Mouse (Mus musculus): Measurements from ENCODE around the gene Gm21797. TPM values are rescaled to one million over a fixed set of nuclear protein-coding genes. Genes with fewer than 3 reads are reported as not detected.

Gm21797 gene
- polyA plus RNA-seq (2021; fragmentation: Nextera tagmentation): not detected in 2 replicates
- long read RNA-seq, experiment 1: 0 reads
- long read RNA-seq, experiment 2: 0 reads

GRCm38 (mm10) chrY:40775665-40776064 lies at the start of gene Gm21797:
Gene Gm21797, minus strand, starts transcription at chrY:40775765.

DNA sequence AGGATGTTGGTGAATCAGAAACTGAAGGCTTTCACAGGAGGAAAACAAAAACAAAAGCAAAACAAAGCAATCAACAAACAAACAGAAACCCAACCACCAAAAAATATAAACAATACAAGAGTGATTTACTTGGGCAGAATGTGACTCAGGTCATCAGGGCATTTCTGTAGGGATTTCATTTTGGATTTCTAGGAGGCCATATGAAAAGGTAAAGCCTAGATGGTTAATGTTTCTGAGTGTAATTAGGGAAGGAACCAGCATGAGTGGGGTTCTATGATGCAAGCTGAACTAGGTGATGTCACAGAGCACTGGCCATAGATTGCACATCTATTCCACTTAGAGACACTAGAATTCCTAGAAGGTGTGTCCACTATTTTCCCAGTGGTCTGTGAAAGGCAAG lies 29.0 kb upstream of the Gm21797 start, which contains the start of gene Gm20795:
Gene Gm20795 (plus strand): TSS at position 301 of the 400 bp plus-strand sequence.

Other genes starting within 250 kb of the Gm21797 start
- gene Gm21852, start 123.8 kb downstream of the Gm21797 start, polyA plus RNA-seq (2021; fragmentation: Nextera tagmentation): not detected in 2 replicates
- gene Gm20795, start 29.1 kb upstream of the Gm21797 start, polyA plus RNA-seq (2021; fragmentation: Nextera tagmentation): not detected in 2 replicates

Data from left cerebral cortex, adult 6 months (tissue).